Mouse (Mus musculus): ENCODE measurements around the gene Gm15446.
A peak's percentile ranks its signal among the peaks of the same experiment; 100 is the strongest.
"Not testable (repeated sequence)": the region's sequence is repeated elsewhere in the genome, so short reads cannot be mapped to it uniquely, and the experiment has no call there.

Gm15446 gene

GRCm38 (mm10) chr5:109923261-109924071 is at the start of gene Gm15446:
Gene Gm15446, plus strand, starts transcription at chr5:109923400.
- peak; percentile 90 for DNase-seq

DNA sequence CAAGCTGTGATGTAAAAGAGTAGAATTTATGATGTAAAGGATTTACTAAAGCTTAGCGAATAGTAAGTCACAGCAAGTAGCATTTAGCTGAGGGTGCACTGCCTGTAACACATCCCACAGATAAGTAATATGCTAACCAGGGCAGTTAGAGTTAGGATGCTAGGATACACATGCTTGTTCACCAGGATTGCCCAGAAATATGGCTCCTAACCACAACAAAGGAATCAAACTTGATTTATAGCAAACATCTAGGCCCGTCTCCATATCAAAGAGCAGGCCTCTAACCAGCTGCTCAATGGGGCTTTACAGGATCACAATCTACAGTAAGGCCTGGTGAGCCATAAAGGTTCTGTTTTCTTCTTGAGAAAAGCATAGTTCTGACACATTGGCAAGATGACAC is 929 bp downstream of the Gm15446 start:
- peak; percentile 4 for DNase-seq

GRCm38 (mm10) chr5:109924936-109925335 is 1.7 kb downstream of the Gm15446 start:
- DNase-seq: no peak

GRCm38 (mm10) chr5:109950281-109950680 is 27.1 kb downstream of the Gm15446 start:
- no peak for DNase-seq

DNA sequence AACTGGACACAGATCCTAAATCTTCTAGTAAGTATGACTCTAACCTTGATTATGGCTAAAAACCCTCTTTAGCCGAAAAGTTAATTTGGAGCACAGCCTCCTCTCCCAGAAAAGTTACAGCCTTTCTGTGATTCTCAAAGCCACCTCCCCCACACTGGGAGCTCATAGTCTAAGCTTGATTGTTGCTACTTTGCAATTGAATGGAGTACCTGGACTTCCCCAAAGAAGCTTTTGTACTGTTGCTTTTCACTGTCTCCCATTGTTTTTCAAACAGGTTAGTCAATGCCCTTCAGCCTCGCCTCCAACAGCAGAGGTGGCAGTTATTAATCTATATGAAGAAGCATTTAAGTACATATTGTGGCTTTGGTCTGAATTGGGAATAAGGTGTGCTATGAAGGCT is 57.5 kb downstream of the Gm15446 start:
- not testable (repeated sequence) for DNase-seq
